In genomic region chr13:82509512-82509911, GRCm38 (mm10) we compare ENCODE assay signal across 28 mouse cellular contexts.
"Had no signal": no experiment of that assay in that cellular context is flagged by ENCODE, and none has a peak within 500 bp of the region (broad histone marks: within the 10 kb centered on the region; RNA-seq: fewer than 3 reads in every experiment).

No protein-coding gene starts in this region.

- ATAC-seq: liver, embryonic 12.5 days; liver, postnatal 0 days; lung, postnatal 0 days; midbrain, embryonic 16.5 days had no signal

- H3K9me3 ChIP-seq: limb, embryonic 10.5 days; limb, embryonic 12.5 days; limb, embryonic 13.5 days; limb, embryonic 15.5 days; liver, embryonic 12.5 days; liver, embryonic 13.5 days; liver, embryonic 15.5 days; lung, embryonic 15.5 days; megakaryocyte, embryonic 14.5 days; neural tube, embryonic 12.5 days had no signal

- H3K4me1 ChIP-seq: limb, embryonic 12.5 days; limb, embryonic 15.5 days; liver, embryonic 12.5 days; liver, embryonic 13.5 days; liver, embryonic 15.5 days; lung, embryonic 15.5 days; megakaryocyte, embryonic 14.5 days; neural tube, embryonic 12.5 days had no signal

- H3K9ac ChIP-seq: limb, embryonic 12.5 days; limb, embryonic 13.5 days; limb, embryonic 15.5 days; liver, embryonic 12.5 days; liver, embryonic 13.5 days; liver, embryonic 14.5 days; liver, embryonic 15.5 days; liver, postnatal 0 days; lung, embryonic 14.5 days; lung, embryonic 15.5 days; neural tube, embryonic 12.5 days had no signal

- H3K27me3 ChIP-seq: limb, embryonic 12.5 days; limb, embryonic 13.5 days; limb, embryonic 15.5 days; liver, embryonic 12.5 days; liver, embryonic 13.5 days; liver, embryonic 15.5 days; lung, embryonic 15.5 days; megakaryocyte, embryonic 14.5 days; neural tube, embryonic 12.5 days had no signal

- H3K4me3 ChIP-seq: left cerebral cortex, adult 2 months; limb, embryonic 10.5 days; limb, embryonic 12.5 days; limb, embryonic 13.5 days; limb, embryonic 15.5 days; liver, embryonic 12.5 days; liver, embryonic 13.5 days; liver, embryonic 15.5 days; lung, embryonic 15.5 days; megakaryocyte, embryonic 14.5 days; myocyte; neural tube, embryonic 12.5 days had no signal

- H3K36me3 ChIP-seq: limb, embryonic 10.5 days; limb, embryonic 12.5 days; limb, embryonic 13.5 days; limb, embryonic 15.5 days; liver, embryonic 12.5 days; liver, embryonic 13.5 days; liver, embryonic 15.5 days; lung, embryonic 15.5 days; neural tube, embryonic 12.5 days had no signal

- H3K27ac ChIP-seq: left cerebral cortex, adult 2 months; limb, embryonic 10.5 days; limb, embryonic 12.5 days; limb, embryonic 13.5 days; limb, embryonic 15.5 days; liver, embryonic 12.5 days; liver, embryonic 13.5 days; liver, embryonic 14.5 days; liver, embryonic 15.5 days; lung, embryonic 15.5 days; macrophage; neural tube, embryonic 12.5 days had no signal

- H3K4me2 ChIP-seq: limb, embryonic 12.5 days; limb, embryonic 13.5 days; limb, embryonic 15.5 days; liver, embryonic 11.5 days; liver, embryonic 12.5 days; liver, embryonic 13.5 days; liver, embryonic 15.5 days; lung, embryonic 14.5 days; lung, embryonic 15.5 days; neural tube, embryonic 12.5 days had no signal

- DNase-seq: layer of hippocampus, postnatal 36 days; left cerebral cortex, postnatal 4 days; liver; liver, embryonic 13.5 days; liver, postnatal 0 days; lung, adult 18-20 months; lung, adult 2 months; lung, embryonic 14.5 days; lung, postnatal 10 days; lung, postnatal 14 days; lung, postnatal 36 days; lung, postnatal 4 days had no signal
